Comparison of ENCODE assay signal across 24 mouse cellular contexts in genomic region chr8:128435749-128436148, GRCm38 (mm10).
DNase-seq lines count a peak whose midpoint lies in the region; ATAC-seq and TF ChIP-seq lines count a peak whose summit lies in the region.
"Had no signal": no experiment of that assay in that cellular context is flagged by ENCODE, and none has a peak within 500 bp of the region (broad histone marks: within the 10 kb centered on the region; RNA-seq: fewer than 3 reads in every experiment).

No protein-coding gene starts in this region.

- no peak for ATAC-seq in heart, embryonic 15.5 days (replicated peaks; ENCODE audit: insufficient number of reproducible peaks, insufficient read depth, low FRiP score, low read depth)
- ATAC-seq: CD4-positive, CD25-positive, alpha-beta regulatory T cell, adult 4 months; forebrain, embryonic 16.5 days; hindbrain, embryonic 16.5 days; inflammation-experienced regulatory T-cells, adult 6 months; intestine, postnatal 0 days had no signal

- no peak overlapping the region for H3K9ac ChIP-seq in heart, embryonic 15.5 days
- H3K9ac ChIP-seq: embryonic facial prominence, embryonic 13.5 days; forebrain, embryonic 12.5 days; hindbrain, embryonic 12.5 days had no signal

- H3K36me3 ChIP-seq in heart, embryonic 15.5 days, result peaks cover 81% of the 10 kb centered on the region
- H3K36me3 ChIP-seq: G1E had no signal

- intact Hi-C loops in gastrocnemius, adult 2 months (cut with DNase I), result no loop called here
- intact Hi-C loops in gastrocnemius, postnatal 14 days (cut with DNase I; ENCODE audit: low total_unique reads), result no loop called here
- intact Hi-C loops in heart, postnatal 14 days (cut with DNase I), result loop anchor here (5.0 kb wide), 2 partner anchors 58 to 73 kb away; no protein-coding TSS in a partner anchor

- H3K4me3 ChIP-seq in gastrocnemius, adult 2 months, result no peak overlapping the region
- no peak overlapping the region for H3K4me3 ChIP-seq in heart, embryonic 15.5 days
- H3K4me3 ChIP-seq: embryonic facial prominence, embryonic 13.5 days; forebrain, embryonic 12.5 days; hindbrain, embryonic 12.5 days had no signal

- peaks cover 8% of the 10 kb centered on the region for H3K4me1 ChIP-seq in heart, embryonic 15.5 days (replicated peaks)

- no peak overlapping the region for H3K4me2 ChIP-seq in heart, embryonic 15.5 days
- H3K4me2 ChIP-seq: embryonic facial prominence, embryonic 13.5 days; forebrain, embryonic 12.5 days; hindbrain, embryonic 12.5 days had no signal

- H3K27me3 ChIP-seq in heart, embryonic 15.5 days, result no peaks in the 10 kb centered on the region
- H3K27me3 ChIP-seq: embryonic facial prominence, embryonic 13.5 days; forebrain, embryonic 12.5 days; hindbrain, embryonic 12.5 days had no signal

- TF ChIP-seq CTCF in gastrocnemius, adult 2 months (IDR thresholded peaks at IDR 0.05), result no peak

- no peaks in the 10 kb centered on the region for H3K9me3 ChIP-seq in heart, embryonic 15.5 days (replicated peaks)
- H3K9me3 ChIP-seq: embryonic facial prominence, embryonic 13.5 days; forebrain, embryonic 12.5 days; G1E; hindbrain, embryonic 12.5 days had no signal

- peak overlapping the region; percentile 76 for H3K27ac ChIP-seq in gastrocnemius, adult 2 months
- peak overlapping the region; percentile 51 for H3K27ac ChIP-seq in heart, embryonic 15.5 days
- H3K27ac ChIP-seq: embryonic facial prominence, embryonic 13.5 days; forebrain, embryonic 12.5 days; hindbrain, embryonic 12.5 days had no signal

- 54% methylated on average over 4 of the region's 4 CpGs for WGBS in heart, embryonic 15.5 days

- no peak for DNase-seq in gastrocnemius, adult 2 months
- no peak for DNase-seq in gastrocnemius, postnatal 14 days
- DNase-seq in heart, postnatal 14 days, result no peak
- DNase-seq in layer of hippocampus, adult 9-11 months, result peak; percentile 34
- DNase-seq in layer of hippocampus, postnatal 14 days (ENCODE audit: low spot score in 2 of 2), result no peak
- no peak for DNase-seq in lung, postnatal 4 days
- DNase-seq: adrenal gland, adult 8-10 months; adrenal gland, postnatal 36 days; B cell, adult 2 months; cerebellum, adult 11-12 months; cerebellum, adult 9-10 months; cerebellum, postnatal 36 days; gastrocnemius, postnatal 36 days; heart, postnatal 36 days had no signal
